Mouse (Mus musculus) MEL (cell line): ENCODE measurements around the gene Tmem121.

ENCODE experiments used
- CTCF ChIP-seq, 3 experiments: IDR thresholded peaks in 2 of 3; conservative IDR thresholded peaks in 1 of 3; 2 replicates each; pipeline ENCODE4 v1.5.1; 2011 to 2012; ENCODE audit warnings: low read length in 3 of 3, low read depth in 2 of 3, mild to moderate bottlenecking in 2 of 3, improper control_type of control experiment in 1 of 3, inconsistent platforms in 1 of 3, mixed read lengths in 1 of 3, moderate library complexity in 1 of 3; ENCODE audit not compliant: control insufficient read depth in 1 of 3, insufficient read depth in 1 of 3, poor library complexity in 1 of 3, severe bottlenecking in 1 of 3
- ELF1 ChIP-seq: IDR thresholded peaks from 2 replicates; pipeline ENCODE4 v1.6.1; 2014; ENCODE audit warnings: low read depth, mild to moderate bottlenecking, inconsistent platforms, low read length, improper control_type of control experiment, moderate library complexity
- POLR2A ChIP-seq, 2 experiments: IDR thresholded peaks; 2 replicates each; pipeline ENCODE4 v1.6.1; 2011 to 2012; ENCODE audit warnings: low read length in 2 of 2, mild to moderate bottlenecking in 2 of 2, control low read depth in 1 of 2, improper control_type of control experiment in 1 of 2, low read depth in 1 of 2, moderate library complexity in 1 of 2; ENCODE audit not compliant: control insufficient read depth in 1 of 2, insufficient read depth in 1 of 2, poor library complexity in 1 of 2
- RCOR1 ChIP-seq: IDR thresholded peaks from 2 replicates; pipeline ENCODE4 v1.6.1; 2012; ENCODE audit warnings: low read depth, mild to moderate bottlenecking, inconsistent platforms, low read length, improper control_type of control experiment

- TF ChIP-seq POLR2A (IDR thresholded peaks at IDR 0.05; ENCODE audit: control insufficient read depth in 1 of 2, insufficient read depth in 1 of 2, low read depth in 1 of 2, low read length in 2 of 2, poor library complexity in 1 of 2) (no peak), CTCF (IDR thresholded peaks at IDR 0.05 in 2 of 3, conservative IDR thresholded peaks at IDR 0.05 in 1 of 3; ENCODE audit: control insufficient read depth in 1 of 3, insufficient read depth in 1 of 3, low read depth in 2 of 3, low read length in 3 of 3, poor library complexity in 1 of 3, severe bottlenecking in 1 of 3) (no peak), ELF1 (no peak), RCOR1 (no peak)
Observed at GRCm38 (mm10) chr12:113203522-113203921, 17.8 kb downstream of the Tmem121 start.
